Comparison of ENCODE assay signal across 8 mouse cellular contexts in genomic region chr9:57485774-57486173, GRCm38 (mm10). TPM values are rescaled to one million over a fixed set of nuclear protein-coding genes. Genes with fewer than 3 reads are reported as not detected.
DNase-seq lines count a peak whose midpoint lies in the region; ATAC-seq lines count a peak whose summit lies in the region.

No protein-coding gene starts in this region.

- peak; percentile 68 for ATAC-seq in granulocyte monocyte progenitor cell, adult 5-6 weeks (replicated peaks; ENCODE audit: poor library complexity, severe bottlenecking)
- peak; percentile 44; the same call in 1 of the 2 replicates for ATAC-seq in intestine, embryonic 16.5 days
- no peak for ATAC-seq in limb, embryonic 11.5 days (ENCODE audit: insufficient number of reproducible peaks, low FRiP score, low TSS enrichment, low read depth)
- ATAC-seq in neural tube, embryonic 11.5 days (ENCODE audit: insufficient read depth, low FRiP score, low TSS enrichment): no peak
- ATAC-seq in stomach, embryonic 16.5 days (ENCODE audit: insufficient read depth, low FRiP score): peak; percentile 40; the same call in 1 of the 2 replicates

- peak; percentile 86 for DNase-seq in 3T3-L1 (ENCODE audit: low read depth, low spot score)
- peak; percentile 82 for DNase-seq in adrenal gland, adult 2 months
- peak; percentile 92 for DNase-seq in embryo, embryonic 10.5 days (ENCODE audit: low spot score)
- peak; percentile 87 for DNase-seq in limb, embryonic 11.5 days (ENCODE audit: low spot score)
- peak; percentile 77 for DNase-seq in neural tube, embryonic 11.5 days (ENCODE audit: low spot score)

- no peak overlapping the region for H3K27ac ChIP-seq in intestine, embryonic 16.5 days (ENCODE audit: low read length)
- H3K27ac ChIP-seq in limb, embryonic 11.5 days (replicated peaks; ENCODE audit: low read depth, low read length): no peak overlapping the region
- no peak overlapping the region for H3K27ac ChIP-seq in neural tube, embryonic 11.5 days (ENCODE audit: low read depth, low read length)
- no peak overlapping the region for H3K27ac ChIP-seq in stomach, embryonic 16.5 days (ENCODE audit: low read length)

- WGBS in intestine, embryonic 16.5 days: 17% methylated on average over 7 of the region's 7 CpGs
- WGBS in limb, embryonic 11.5 days: 16% methylated on average over 7 of the region's 7 CpGs
- WGBS in neural tube, embryonic 11.5 days: 15% methylated on average over 7 of the region's 7 CpGs
- WGBS in stomach, embryonic 16.5 days: 13% methylated on average over 7 of the region's 7 CpGs

- H3K9ac ChIP-seq in intestine, embryonic 16.5 days (ENCODE audit: low read depth, low read length): no peak overlapping the region
- H3K9ac ChIP-seq in limb, embryonic 11.5 days (ENCODE audit: low read length): no peak overlapping the region
- H3K9ac ChIP-seq in neural tube, embryonic 11.5 days (ENCODE audit: low read length): 0 out of 2 replicates have a peak overlapping the region, but pooled peaks have one; percentile 4
- H3K9ac ChIP-seq in stomach, embryonic 16.5 days (ENCODE audit: low read length): no peak overlapping the region

- H3K27me3 ChIP-seq in intestine, embryonic 16.5 days (replicated peaks; ENCODE audit: control insufficient read depth, insufficient read depth, low read length): 0 out of 2 replicates have a peak, but pooled peaks cover 3% of the 10 kb centered on the region
- H3K27me3 ChIP-seq in limb, embryonic 11.5 days (ENCODE audit: control insufficient read depth, insufficient read depth, low read length): no peaks in the 10 kb centered on the region
- H3K27me3 ChIP-seq in neural tube, embryonic 11.5 days (ENCODE audit: control insufficient read depth, insufficient read depth, low read length): no peaks in the 10 kb centered on the region
- H3K27me3 ChIP-seq in stomach, embryonic 16.5 days (ENCODE audit: control insufficient read depth, insufficient read depth, low read length): no peaks in the 10 kb centered on the region

- H3K4me1 ChIP-seq in intestine, embryonic 16.5 days (ENCODE audit: control insufficient read depth, insufficient read depth, low read length): no peaks in the 10 kb centered on the region
- no peaks in the 10 kb centered on the region for H3K4me1 ChIP-seq in limb, embryonic 11.5 days (ENCODE audit: control insufficient read depth, insufficient read depth, low read length)
- H3K4me1 ChIP-seq in neural tube, embryonic 11.5 days (ENCODE audit: control insufficient read depth, insufficient read depth, low read length): no peaks in the 10 kb centered on the region
- H3K4me1 ChIP-seq in stomach, embryonic 16.5 days (ENCODE audit: control insufficient read depth, insufficient read depth, low read length): no peaks in the 10 kb centered on the region

- no peak overlapping the region for H3K4me3 ChIP-seq in intestine, embryonic 16.5 days (ENCODE audit: low read length)
- no peak overlapping the region for H3K4me3 ChIP-seq in limb, embryonic 11.5 days (ENCODE audit: low read depth, low read length)
- H3K4me3 ChIP-seq in neural tube, embryonic 11.5 days (ENCODE audit: low read depth, low read length): no peak overlapping the region
- H3K4me3 ChIP-seq in stomach, embryonic 16.5 days (replicated peaks; ENCODE audit: low read length): no peak overlapping the region

- no peak overlapping the region for H3K4me2 ChIP-seq in intestine, embryonic 16.5 days (ENCODE audit: low read depth, low read length)
- H3K4me2 ChIP-seq in limb, embryonic 11.5 days (ENCODE audit: low read depth, severe bottlenecking): no peak overlapping the region
- H3K4me2 ChIP-seq in neural tube, embryonic 11.5 days (ENCODE audit: low read depth): no peak overlapping the region
- H3K4me2 ChIP-seq in stomach, embryonic 16.5 days (ENCODE audit: low read depth, low read length): no peak overlapping the region

- no peaks in the 10 kb centered on the region for H3K36me3 ChIP-seq in intestine, embryonic 16.5 days (ENCODE audit: control insufficient read depth, insufficient read depth, low read length)
- H3K36me3 ChIP-seq in limb, embryonic 11.5 days (ENCODE audit: control insufficient read depth, insufficient read depth, low read length): no peaks in the 10 kb centered on the region
- no peaks in the 10 kb centered on the region for H3K36me3 ChIP-seq in neural tube, embryonic 11.5 days (ENCODE audit: control insufficient read depth, insufficient read depth, low read length)
- no peaks in the 10 kb centered on the region for H3K36me3 ChIP-seq in stomach, embryonic 16.5 days (ENCODE audit: control insufficient read depth, insufficient read depth, low read length)

- H3K9me3 ChIP-seq in intestine, embryonic 16.5 days (ENCODE audit: control insufficient read depth, low read length): no peaks in the 10 kb centered on the region
- H3K9me3 ChIP-seq in limb, embryonic 11.5 days (ENCODE audit: control insufficient read depth, low read length): no peaks in the 10 kb centered on the region
- no peaks in the 10 kb centered on the region for H3K9me3 ChIP-seq in neural tube, embryonic 11.5 days (ENCODE audit: control insufficient read depth, low read length)
- H3K9me3 ChIP-seq in stomach, embryonic 16.5 days (replicated peaks; ENCODE audit: control insufficient read depth, low read length): no peaks in the 10 kb centered on the region

RNA-seq across cellular contexts. Expression of gene Scamp5, which starts 17.9 kb away (rescaled TPM):
- total RNA-seq in adrenal gland, adult 2 months (2021): 10 to 100 TPM in 1 of 2 experiments, 1 to 10 TPM in 1; 8.4 to 18.1 TPM
- polyA plus RNA-seq in adrenal gland, adult 2 months (2012; rRNA removed): 21.0 and 21.7 TPM in 2 replicates
- 5.4 and 8.2 TPM in 2 replicates for total RNA-seq in granulocyte monocyte progenitor cell, adult 5-6 weeks (2014; fragmentation: Nextera tagmentation)
- total RNA-seq in granulocyte monocyte progenitor cell, adult 5-6 weeks (2017): 1.6 and 2.2 TPM in 2 replicates
- polyA plus RNA-seq in intestine, embryonic 16.5 days (2015; fragmentation: Nextera tagmentation; extraction: Ambion mirVana): 15.2 and 16.2 TPM in 2 replicates
- 3.1 and 4.1 TPM in 2 replicates for polyA plus RNA-seq in limb, embryonic 11.5 days (2014; fragmentation: Nextera tagmentation; extraction: Ambion mirVana)
- 13.2 and 15.0 TPM in 2 replicates for polyA plus RNA-seq in neural tube, embryonic 11.5 days (2014; fragmentation: Nextera tagmentation; extraction: Ambion mirVana)
- 28.5 and 31.0 TPM in 2 replicates for polyA plus RNA-seq in stomach, embryonic 16.5 days (2015; fragmentation: Nextera tagmentation; extraction: Ambion mirVana)

RNA-seq across cellular contexts. Expression of gene Rpp25, which starts 18.1 kb away (rescaled TPM):
- 1 to 10 TPM; 1.6 to 5.8 TPM for total RNA-seq in adrenal gland, adult 2 months (2021)
- polyA plus RNA-seq in adrenal gland, adult 2 months (2012; rRNA removed): 6.1 and 6.3 TPM in 2 replicates
- 0.32 TPM in 1 of 2 replicates, not detected in the other for total RNA-seq in granulocyte monocyte progenitor cell, adult 5-6 weeks (2014; fragmentation: Nextera tagmentation)
- 0.46 TPM in 1 of 2 replicates, not detected in the other for total RNA-seq in granulocyte monocyte progenitor cell, adult 5-6 weeks (2017)
- polyA plus RNA-seq in intestine, embryonic 16.5 days (2015; fragmentation: Nextera tagmentation; extraction: Ambion mirVana): 6.3 and 6.8 TPM in 2 replicates
- 0.35 and 0.44 TPM in 2 replicates for polyA plus RNA-seq in limb, embryonic 11.5 days (2014; fragmentation: Nextera tagmentation; extraction: Ambion mirVana)
- polyA plus RNA-seq in neural tube, embryonic 11.5 days (2014; fragmentation: Nextera tagmentation; extraction: Ambion mirVana): 8.7 and 8.8 TPM in 2 replicates
- polyA plus RNA-seq in stomach, embryonic 16.5 days (2015; fragmentation: Nextera tagmentation; extraction: Ambion mirVana): 4.8 and 5.3 TPM in 2 replicates

RNA-seq across cellular contexts. Expression of gene Cox5a, which starts 35.3 kb away (rescaled TPM):
- 100 to 1,000 TPM; 430 to 653 TPM for total RNA-seq in adrenal gland, adult 2 months (2021)
- 880 and 1,121 TPM in 2 replicates for polyA plus RNA-seq in adrenal gland, adult 2 months (2012; rRNA removed)
- 540 and 741 TPM in 2 replicates for total RNA-seq in granulocyte monocyte progenitor cell, adult 5-6 weeks (2014; fragmentation: Nextera tagmentation)
- total RNA-seq in granulocyte monocyte progenitor cell, adult 5-6 weeks (2017): 121 and 142 TPM in 2 replicates
- polyA plus RNA-seq in intestine, embryonic 16.5 days (2015; fragmentation: Nextera tagmentation; extraction: Ambion mirVana): 980 and 987 TPM in 2 replicates
- 622 and 641 TPM in 2 replicates for polyA plus RNA-seq in limb, embryonic 11.5 days (2014; fragmentation: Nextera tagmentation; extraction: Ambion mirVana)
- 688 and 702 TPM in 2 replicates for polyA plus RNA-seq in neural tube, embryonic 11.5 days (2014; fragmentation: Nextera tagmentation; extraction: Ambion mirVana)
- 586 and 601 TPM in 2 replicates for polyA plus RNA-seq in stomach, embryonic 16.5 days (2015; fragmentation: Nextera tagmentation; extraction: Ambion mirVana)

RNA-seq across cellular contexts. Expression of gene Ppcdc, which starts 45.9 kb away (rescaled TPM):
- total RNA-seq in adrenal gland, adult 2 months (2021): 10 to 100 TPM; 21.7 to 21.9 TPM
- 38.0 and 43.9 TPM in 2 replicates for polyA plus RNA-seq in adrenal gland, adult 2 months (2012; rRNA removed)
- 19.4 and 25.2 TPM in 2 replicates for total RNA-seq in granulocyte monocyte progenitor cell, adult 5-6 weeks (2014; fragmentation: Nextera tagmentation)
- total RNA-seq in granulocyte monocyte progenitor cell, adult 5-6 weeks (2017): 10.0 and 13.4 TPM in 2 replicates
- 25.2 and 29.4 TPM in 2 replicates for polyA plus RNA-seq in intestine, embryonic 16.5 days (2015; fragmentation: Nextera tagmentation; extraction: Ambion mirVana)
- 26.5 and 32.2 TPM in 2 replicates for polyA plus RNA-seq in limb, embryonic 11.5 days (2014; fragmentation: Nextera tagmentation; extraction: Ambion mirVana)
- 22.5 and 24.7 TPM in 2 replicates for polyA plus RNA-seq in neural tube, embryonic 11.5 days (2014; fragmentation: Nextera tagmentation; extraction: Ambion mirVana)
- 26.4 and 28.7 TPM in 2 replicates for polyA plus RNA-seq in stomach, embryonic 16.5 days (2015; fragmentation: Nextera tagmentation; extraction: Ambion mirVana)

RNA-seq across cellular contexts. Expression of gene Fam219b, which starts 51.6 kb away (rescaled TPM):
- total RNA-seq in adrenal gland, adult 2 months (2021): 10 to 100 TPM; 19.3 to 33.8 TPM
- polyA plus RNA-seq in adrenal gland, adult 2 months (2012; rRNA removed): 45.8 and 61.8 TPM in 2 replicates
- total RNA-seq in granulocyte monocyte progenitor cell, adult 5-6 weeks (2014; fragmentation: Nextera tagmentation): 7.3 and 7.5 TPM in 2 replicates
- 11.4 and 12.6 TPM in 2 replicates for total RNA-seq in granulocyte monocyte progenitor cell, adult 5-6 weeks (2017)
- polyA plus RNA-seq in intestine, embryonic 16.5 days (2015; fragmentation: Nextera tagmentation; extraction: Ambion mirVana): 13.6 and 13.7 TPM in 2 replicates
- polyA plus RNA-seq in limb, embryonic 11.5 days (2014; fragmentation: Nextera tagmentation; extraction: Ambion mirVana): 16.8 and 17.8 TPM in 2 replicates
- polyA plus RNA-seq in neural tube, embryonic 11.5 days (2014; fragmentation: Nextera tagmentation; extraction: Ambion mirVana): 15.9 and 18.2 TPM in 2 replicates
- polyA plus RNA-seq in stomach, embryonic 16.5 days (2015; fragmentation: Nextera tagmentation; extraction: Ambion mirVana): 17.9 and 19.1 TPM in 2 replicates

Comparison
In these comparisons a context has a peak if more than half of its experiments do, and no peak if none do; other contexts are left out.
1. ATAC-seq: peak in granulocyte monocyte progenitor cell, adult 5-6 weeks (single experiment), intestine, embryonic 16.5 days (single experiment) and stomach, embryonic 16.5 days (single experiment); none in limb, embryonic 11.5 days (single experiment) and neural tube, embryonic 11.5 days (single experiment).
2. Peak in every context shown above with its lines, with median percentiles within 50 percentile points of each other: DNase-seq.